Mouse (Mus musculus) liver, postnatal 0 days (tissue): ENCODE measurements around the gene Sertad2.

Source experiments
- CTCF ChIP-seq: sonication (generic); IDR thresholded peaks from 2 replicates; pipeline ENCODE4 v1.5.1; 2016; ENCODE audit warnings: antibody characterized with exemption, low read depth
- EP300 ChIP-seq: IDR thresholded peaks from 2 replicates; pipeline ENCODE4 v1.6.1; 2016; ENCODE audit warnings: antibody characterized with exemption, low read depth, mild to moderate bottlenecking

- TF ChIP-seq CTCF (no peak), EP300 (no peak)
Observed at GRCm38 (mm10) chr11:20639918-20640447, 96.9 kb downstream of the Sertad2 start.
